ENCODE assay signal across 27 mouse cellular contexts in the genomic region with DNA sequence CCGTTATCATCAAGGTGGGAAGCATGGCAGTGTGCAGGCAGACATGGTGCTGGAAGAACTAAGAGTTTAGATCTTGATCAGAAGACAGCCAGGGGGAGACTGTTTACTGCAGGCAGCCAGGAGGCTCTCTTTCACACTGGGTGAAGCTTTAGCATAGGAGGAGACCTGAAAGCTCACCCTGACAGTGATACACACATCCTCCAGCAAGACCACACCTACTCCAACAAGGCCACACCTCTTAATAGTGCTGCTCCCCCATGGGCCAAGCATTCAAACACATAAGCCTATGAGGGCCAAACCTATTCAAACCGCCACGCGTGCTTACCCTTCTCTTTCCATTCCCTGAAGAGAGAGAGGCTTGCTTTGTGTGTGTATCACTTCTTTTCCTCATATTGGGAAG. TPM values are rescaled to one million over a fixed set of nuclear protein-coding genes. Genes with fewer than 3 reads are reported as not detected.
DNase-seq lines count a peak whose midpoint lies in the region; ATAC-seq and TF ChIP-seq lines count a peak whose summit lies in the region.
"Had no signal": no experiment of that assay in that cellular context is flagged by ENCODE, and none has a peak within 500 bp of the region (broad histone marks: within the 10 kb centered on the region; RNA-seq: fewer than 3 reads in every experiment).

No protein-coding gene starts in this region.

- no peak for ATAC-seq in kidney, postnatal 0 days (replicated peaks; ENCODE audit: low FRiP score, low read depth)
- ATAC-seq in midbrain, embryonic 11.5 days (ENCODE audit: low FRiP score): no peak
- ATAC-seq in midbrain, embryonic 15.5 days (replicated peaks): no peak
- ATAC-seq in liver, embryonic 14.5 days (ENCODE audit: insufficient read depth): peak; percentile 51; the same call in 1 of the 2 replicates
- no peak for ATAC-seq in cerebellum, adult (ENCODE audit: insufficient number of reproducible peaks, low FRiP score, low TSS enrichment)
- ATAC-seq: forebrain, embryonic 15.5 days; Patski had no signal

- no peaks in the 10 kb centered on the region for H3K9me3 ChIP-seq in kidney, postnatal 0 days (replicated peaks; ENCODE audit: low read length)
- no peaks in the 10 kb centered on the region for H3K9me3 ChIP-seq in midbrain, embryonic 11.5 days (ENCODE audit: control insufficient read depth, low read length)
- H3K9me3 ChIP-seq in midbrain, embryonic 15.5 days: no peaks in the 10 kb centered on the region
- H3K9me3 ChIP-seq in liver, embryonic 14.5 days (ENCODE audit: control insufficient read depth, low read length): no peaks in the 10 kb centered on the region
- H3K9me3 ChIP-seq: embryonic facial prominence, embryonic 10.5 days; embryonic facial prominence, embryonic 13.5 days; forebrain, embryonic 12.5 days; forebrain, embryonic 15.5 days; heart, embryonic 10.5 days; heart, embryonic 13.5 days; hindbrain, embryonic 12.5 days; hindbrain, embryonic 15.5 days had no signal

- H3K36me3 ChIP-seq in kidney, postnatal 0 days (ENCODE audit: insufficient read depth, low read length): no peaks in the 10 kb centered on the region
- no peaks in the 10 kb centered on the region for H3K36me3 ChIP-seq in midbrain, embryonic 11.5 days (ENCODE audit: control insufficient read depth, insufficient read depth, low read length)
- H3K36me3 ChIP-seq in midbrain, embryonic 15.5 days (replicated peaks): no peaks in the 10 kb centered on the region
- H3K36me3 ChIP-seq in liver, embryonic 14.5 days (replicated peaks; ENCODE audit: control insufficient read depth, insufficient read depth, low read depth): no peaks in the 10 kb centered on the region
- H3K36me3 ChIP-seq: embryonic facial prominence, embryonic 10.5 days; embryonic facial prominence, embryonic 13.5 days; forebrain, embryonic 12.5 days; forebrain, embryonic 15.5 days; heart, embryonic 10.5 days; heart, embryonic 13.5 days; hindbrain, embryonic 12.5 days; hindbrain, embryonic 15.5 days had no signal

- H3K4me1 ChIP-seq in kidney, postnatal 0 days (replicated peaks; ENCODE audit: insufficient read depth, low read length): no peaks in the 10 kb centered on the region
- no peaks in the 10 kb centered on the region for H3K4me1 ChIP-seq in midbrain, embryonic 11.5 days (ENCODE audit: control insufficient read depth, insufficient read depth, low read length)
- no peaks in the 10 kb centered on the region for H3K4me1 ChIP-seq in midbrain, embryonic 15.5 days
- peaks cover 0 to 17% of the 10 kb centered on the region in 2 experiments; a peak in 2 of 4 replicates for H3K4me1 ChIP-seq in liver, embryonic 14.5 days (replicated peaks; ENCODE audit: control insufficient read depth in 2 of 2, insufficient read depth in 2 of 2, low read length in 1 of 2)
- H3K4me1 ChIP-seq: embryonic facial prominence, embryonic 10.5 days; embryonic facial prominence, embryonic 13.5 days; forebrain, embryonic 12.5 days; hindbrain, embryonic 12.5 days; hindbrain, embryonic 15.5 days had no signal

- no peak for DNase-seq in kidney, postnatal 0 days (ENCODE audit: low spot score)
- DNase-seq in kidney, postnatal 4 days: no peak
- peak; percentile 69 for DNase-seq in midbrain, embryonic 11.5 days (ENCODE audit: low spot score, missing footprints)
- DNase-seq in liver, embryonic 14.5 days (ENCODE audit: low read depth in 3 of 3, low spot score in 3 of 3): no peak
- no peak for DNase-seq in cerebellum, postnatal 36 days
- DNase-seq: adrenal gland, postnatal 10 days; adrenal gland, postnatal 36 days; cerebellum, adult 11 months; cerebellum, adult 2 months; cerebellum, adult 9-11 months; cerebellum, postnatal 25 days; embryo, embryonic 11 days; gastrocnemius, postnatal 14 days; heart, adult 2 months; heart, postnatal 14 days had no signal

- H3K9ac ChIP-seq in kidney, postnatal 0 days (ENCODE audit: low read depth, low read length): no peak overlapping the region
- H3K9ac ChIP-seq in midbrain, embryonic 11.5 days (ENCODE audit: low read length): no peak overlapping the region
- H3K9ac ChIP-seq in midbrain, embryonic 15.5 days: no peak overlapping the region
- no peak overlapping the region for H3K9ac ChIP-seq in liver, embryonic 14.5 days (replicated peaks)
- H3K9ac ChIP-seq: embryonic facial prominence, embryonic 13.5 days; forebrain, embryonic 12.5 days; forebrain, embryonic 15.5 days; heart, embryonic 13.5 days; hindbrain, embryonic 12.5 days; hindbrain, embryonic 15.5 days had no signal

- TF ChIP-seq CTCF in kidney, postnatal 0 days (IDR thresholded peaks at IDR 0.05; ENCODE audit: low read depth): 0 out of 2 replicates have a peak, but pooled peaks have one; percentile 12
- no peak for TF ChIP-seq CTCF in liver, embryonic 14.5 days (IDR thresholded peaks at IDR 0.05; ENCODE audit: low read depth)

- H3K27me3 ChIP-seq in kidney, postnatal 0 days (ENCODE audit: insufficient read depth, low read length): no peaks in the 10 kb centered on the region
- no peaks in the 10 kb centered on the region for H3K27me3 ChIP-seq in midbrain, embryonic 11.5 days (ENCODE audit: control insufficient read depth, insufficient read depth, low read length)
- H3K27me3 ChIP-seq in midbrain, embryonic 15.5 days (replicated peaks): no peaks in the 10 kb centered on the region
- no peaks in the 10 kb centered on the region for H3K27me3 ChIP-seq in liver, embryonic 14.5 days (ENCODE audit: control insufficient read depth, insufficient read depth, low read length)
- H3K27me3 ChIP-seq: embryonic facial prominence, embryonic 13.5 days; forebrain, embryonic 15.5 days; heart, embryonic 13.5 days; hindbrain, embryonic 12.5 days; hindbrain, embryonic 15.5 days; Patski had no signal

- no peak overlapping the region for H3K27ac ChIP-seq in kidney, postnatal 0 days
- H3K27ac ChIP-seq in midbrain, embryonic 11.5 days (ENCODE audit: low read depth, low read length): no peak overlapping the region
- no peak overlapping the region for H3K27ac ChIP-seq in midbrain, embryonic 15.5 days
- no peak overlapping the region for H3K27ac ChIP-seq in liver, embryonic 14.5 days
- H3K27ac ChIP-seq: embryonic facial prominence, embryonic 10.5 days; embryonic facial prominence, embryonic 13.5 days; forebrain, embryonic 12.5 days; forebrain, embryonic 15.5 days; heart, adult 2 months; heart, embryonic 10.5 days; hindbrain, embryonic 12.5 days; hindbrain, embryonic 15.5 days had no signal

- no peak overlapping the region for H3K4me2 ChIP-seq in kidney, postnatal 0 days (ENCODE audit: low read length)
- H3K4me2 ChIP-seq in midbrain, embryonic 11.5 days: no peak overlapping the region
- H3K4me2 ChIP-seq in midbrain, embryonic 15.5 days: no peak overlapping the region
- no peak overlapping the region for H3K4me2 ChIP-seq in liver, embryonic 14.5 days (ENCODE audit: low read depth)
- H3K4me2 ChIP-seq: embryonic facial prominence, embryonic 13.5 days; forebrain, embryonic 12.5 days; forebrain, embryonic 15.5 days; heart, embryonic 13.5 days; hindbrain, embryonic 12.5 days; hindbrain, embryonic 15.5 days had no signal

- TF ChIP-seq EP300 in liver, embryonic 14.5 days (IDR thresholded peaks at IDR 0.05; ENCODE audit: low read depth): no peak

- 88% methylated on average over 4 of the region's 4 CpGs for WGBS in kidney, postnatal 0 days
- 88% methylated on average over 4 of the region's 4 CpGs for WGBS in midbrain, embryonic 11.5 days
- WGBS in midbrain, embryonic 15.5 days: 88% methylated on average over 4 of the region's 4 CpGs
- WGBS in liver, embryonic 14.5 days (ENCODE audit: insufficient replicate concordance): 76% methylated on average over 4 of the region's 4 CpGs

- no peak overlapping the region for H3K4me3 ChIP-seq in kidney, postnatal 0 days (replicated peaks; ENCODE audit: low read depth, low read length)
- H3K4me3 ChIP-seq in midbrain, embryonic 11.5 days (ENCODE audit: low read depth, low read length): no peak overlapping the region
- no peak overlapping the region for H3K4me3 ChIP-seq in midbrain, embryonic 15.5 days
- H3K4me3 ChIP-seq in liver, embryonic 14.5 days (ENCODE audit: insufficient read depth in 1 of 2, low read depth in 2 of 2, low read length in 2 of 2): no peak overlapping the region
- H3K4me3 ChIP-seq: embryonic facial prominence, embryonic 10.5 days; embryonic facial prominence, embryonic 13.5 days; erythroblast, embryonic 14.5 days; forebrain, embryonic 12.5 days; forebrain, embryonic 15.5 days; heart, adult 2 months; heart, embryonic 10.5 days; heart, embryonic 13.5 days; hindbrain, embryonic 12.5 days; hindbrain, embryonic 15.5 days had no signal

RNA-seq across cellular contexts. Expression of gene Nsmce4a, which starts 9.6 kb away (rescaled TPM):
- polyA plus RNA-seq in kidney, postnatal 0 days (2015; fragmentation: Nextera tagmentation; extraction: Ambion mirVana): 163 and 179 TPM in 2 replicates
- polyA plus RNA-seq in midbrain, embryonic 11.5 days (2014; fragmentation: Nextera tagmentation; extraction: Ambion mirVana): 223 and 239 TPM in 2 replicates
- polyA plus RNA-seq in midbrain, embryonic 15.5 days (2015; fragmentation: Nextera tagmentation; extraction: Ambion mirVana): 79.4 and 83.9 TPM in 2 replicates
- 31.8 and 53.2 TPM in 2 replicates for polyA plus RNA-seq in liver, embryonic 14.5 days (2012; rRNA removed)
- 115 and 132 TPM in 2 replicates for polyA plus RNA-seq in liver, embryonic 14.5 days (2014; fragmentation: Nextera tagmentation; extraction: Ambion mirVana)

RNA-seq across cellular contexts. Expression of gene Tacc2, which starts 14.0 kb away (rescaled TPM):
- 27.5 and 29.5 TPM in 2 replicates for polyA plus RNA-seq in kidney, postnatal 0 days (2015; fragmentation: Nextera tagmentation; extraction: Ambion mirVana)
- polyA plus RNA-seq in midbrain, embryonic 11.5 days (2014; fragmentation: Nextera tagmentation; extraction: Ambion mirVana): 45.8 and 47.3 TPM in 2 replicates
- polyA plus RNA-seq in midbrain, embryonic 15.5 days (2015; fragmentation: Nextera tagmentation; extraction: Ambion mirVana): 68.7 TPM in 2 replicates
- polyA plus RNA-seq in liver, embryonic 14.5 days (2012; rRNA removed): 1.6 and 2.0 TPM in 2 replicates
- 2.3 and 2.4 TPM in 2 replicates for polyA plus RNA-seq in liver, embryonic 14.5 days (2014; fragmentation: Nextera tagmentation; extraction: Ambion mirVana)

RNA-seq across cellular contexts. Expression of gene Ate1, which starts 43.1 kb away (rescaled TPM):
- polyA plus RNA-seq in kidney, postnatal 0 days (2015; fragmentation: Nextera tagmentation; extraction: Ambion mirVana): 73.7 and 75.7 TPM in 2 replicates
- 54.8 and 57.1 TPM in 2 replicates for polyA plus RNA-seq in midbrain, embryonic 11.5 days (2014; fragmentation: Nextera tagmentation; extraction: Ambion mirVana)
- 111 and 117 TPM in 2 replicates for polyA plus RNA-seq in midbrain, embryonic 15.5 days (2015; fragmentation: Nextera tagmentation; extraction: Ambion mirVana)
- polyA plus RNA-seq in liver, embryonic 14.5 days (2012; rRNA removed): 3.9 and 5.0 TPM in 2 replicates
- 20.0 and 23.4 TPM in 2 replicates for polyA plus RNA-seq in liver, embryonic 14.5 days (2014; fragmentation: Nextera tagmentation; extraction: Ambion mirVana)
